Mouse (Mus musculus) cortical plate, adult 2 months (tissue): ENCODE data around the gene Olfr957. TPM values are rescaled to one million over a fixed set of nuclear protein-coding genes. Genes with fewer than 3 reads are reported as not detected.

Experiments used
- H3K27ac ChIP-seq: fragments of 200-500 bp; 2 replicates; pipeline ENCODE4 v1.5.1; 2012; ENCODE audit warnings: low read length, control low read depth, inconsistent platforms; ENCODE audit not compliant: insufficient read depth
- H3K4me1 ChIP-seq: fragments of 200-500 bp; 2 replicates; pipeline ENCODE4 v1.6.1; 2011; ENCODE audit warnings: low read length; ENCODE audit not compliant: control insufficient read depth, insufficient read depth
- H3K4me3 ChIP-seq: fragments of 200-500 bp; 2 replicates; pipeline ENCODE4 v1.5.1; 2011; ENCODE audit warnings: mild to moderate bottlenecking, low read length, control low read depth; ENCODE audit not compliant: insufficient read depth
- CTCF ChIP-seq: fragments of 200-500 bp; IDR thresholded peaks from 2 replicates; pipeline ENCODE4 v1.5.1; 2011; ENCODE audit warnings: mild to moderate bottlenecking, control low read depth, low read length; ENCODE audit not compliant: insufficient read depth; ENCODE audit errors: extremely low read depth
- POLR2A ChIP-seq: fragments of 200-500 bp; IDR thresholded peaks from 2 replicates; pipeline ENCODE4 v1.6.1; 2011; ENCODE audit warnings: mild to moderate bottlenecking, low read length, control low read depth; ENCODE audit not compliant: insufficient read depth; ENCODE audit errors: extremely low read depth
- polyA plus RNA-seq: library from polyadenylated mRNA; depleted of rRNA; stranded (reverse); fragments of >200 nt; gene quantifications from 2 replicates; pipeline ENCODE4 v1.2.3, GENCODE M21; 2012; rRNA removed

The Olfr957 gene
- polyA plus RNA-seq, 1 experiment = not detected

GRCm38 (mm10) chr9:39471844-39472243 lies 43.8 kb downstream of the Olfr957 start, which contains the start of gene Olfr955:
Gene Olfr955, minus strand, starts transcription at chr9:39471944.
- TF ChIP-seq CTCF (no peak), POLR2A (no peak)
- Histone ChIP-seq H3K4me1 (no peaks in the 10 kb centered on the region), H3K4me3 (no peak within 1 kb of the TSS), H3K27ac (no peak within 1 kb of the TSS)

Other genes with a start within 250 kb of the Olfr957 start
- not detected in 2 replicates for gene Olfr945, start 239.0 kb downstream of the Olfr957 start, polyA plus RNA-seq
- gene Olfr948, start 189.8 kb downstream of the Olfr957 start, polyA plus RNA-seq = not detected in 2 replicates
- gene Olfr951, start 128.4 kb downstream of the Olfr957 start, polyA plus RNA-seq = not detected in 2 replicates
- gene Olfr952, start 88.7 kb downstream of the Olfr957 start, polyA plus RNA-seq = not detected in 2 replicates
- gene Olfr954, start 59.1 kb downstream of the Olfr957 start, polyA plus RNA-seq = not detected in 2 replicates
- gene Olfr955, start 43.9 kb downstream of the Olfr957 start, polyA plus RNA-seq = not detected in 2 replicates
- not detected in 2 replicates for gene Olfr44, start 21.8 kb downstream of the Olfr957 start, polyA plus RNA-seq
- not detected in 2 replicates for gene Olfr958, start 38.2 kb upstream of the Olfr957 start, polyA plus RNA-seq
- not detected in 2 replicates for gene Olfr959, start 59.8 kb upstream of the Olfr957 start, polyA plus RNA-seq
- gene AW551984, start 88.6 kb upstream of the Olfr957 start, polyA plus RNA-seq = 1.7 and 2.0 TPM in 2 replicates
- gene Olfr148, start 94.8 kb upstream of the Olfr957 start, polyA plus RNA-seq = not detected in 2 replicates
- not detected in 2 replicates for gene Olfr960, start 105.6 kb upstream of the Olfr957 start, polyA plus RNA-seq
- not detected in 2 replicates for gene Olfr961, start 129.3 kb upstream of the Olfr957 start, polyA plus RNA-seq
- not detected in 2 replicates for gene Olfr963, start 151.4 kb upstream of the Olfr957 start, polyA plus RNA-seq
- gene Olfr149, start 191.3 kb upstream of the Olfr957 start, polyA plus RNA-seq = not detected in 2 replicates
- not detected in 2 replicates for gene Olfr965, start 195.5 kb upstream of the Olfr957 start, polyA plus RNA-seq
- gene Olfr150, start 215.2 kb upstream of the Olfr957 start, polyA plus RNA-seq = not detected in 2 replicates
- gene Olfr967, start 230.4 kb upstream of the Olfr957 start, polyA plus RNA-seq = not detected in 2 replicates